Mouse (Mus musculus) testis, adult 2 months (tissue): ENCODE results near the gene Zdhhc14.

Experiments used
- CTCF ChIP-seq: fragments of 200-500 bp; IDR thresholded peaks from 2 replicates; pipeline ENCODE4 v1.5.1; 2012; ENCODE audit warnings: low read depth, mild to moderate bottlenecking, inconsistent platforms, low read length, moderate library complexity; ENCODE audit not compliant: control insufficient read depth, insufficient read depth, insufficient replicate concordance
- POLR2A ChIP-seq: fragments of 200-500 bp; IDR thresholded peaks from 2 replicates; pipeline ENCODE4 v1.6.1; 2012; ENCODE audit warnings: low read depth, mild to moderate bottlenecking, inconsistent platforms, low read length, moderate library complexity; ENCODE audit not compliant: control insufficient read depth

- TF ChIP-seq CTCF (no peak), POLR2A (no peak)
These were observed 61.2 kb downstream of the Zdhhc14 start for GRCm38 (mm10) chr17:5553556-5553955.
